Mouse (Mus musculus) effector memory CD4-positive, alpha-beta T cell, adult 7 months (primary cell): ENCODE data around the gene Olfr68. TPM values are rescaled to one million over a fixed set of nuclear protein-coding genes. Genes with fewer than 3 reads are reported as not detected.

Experiments used
- polyA plus RNA-seq: library from polyadenylated mRNA; unstranded; fragments of 100-300 nt; shearing (Covaris generic); gene quantifications from one replicate; pipeline ENCODE4 v1.2.1, GENCODE M21; 2017

Gene Olfr68
- polyA plus RNA-seq, result not detected

GRCm38 (mm10) chr7:103779598-103779997, at the start of gene Olfr68:
Olfr68 (minus strand) TSS chr7:103779698.

GRCm38 (mm10) chr7:103827808-103828207, 48.3 kb upstream of the Olfr68 start, which contains the start of gene Hbb-bs:
Hbb-bs (minus strand) TSS chr7:103828096.

GRCm38 (mm10) chr7:103813766-103814165, 34.3 kb upstream of the Olfr68 start, which contains the start of gene Hbb-bt:
Hbb-bt (minus strand) TSS chr7:103813996.

GRCm38 (mm10) chr7:103791721-103792120, 12.2 kb upstream of the Olfr68 start, which contains the start of gene Olfr67:
Olfr67 (minus strand) TSS chr7:103791821.

GRCm38 (mm10) chr7:103771494-103771893, 8.0 kb downstream of the Olfr68 start, which contains the start of gene Olfr69:
Olfr69 (minus strand) TSS chr7:103771594.

GRCm38 (mm10) chr7:103757233-103757632, 22.3 kb downstream of the Olfr68 start, which contains the start of gene Olfr630:
Olfr630 (minus strand) TSS chr7:103757333.

GRCm38 (mm10) chr7:103744843-103745242, 34.7 kb downstream of the Olfr68 start, which contains the start of gene Olfr629:
Olfr629 (minus strand) TSS chr7:103744943.

GRCm38 (mm10) chr7:103730074-103730473, 49.4 kb downstream of the Olfr68 start, which contains the start of gene Olfr628:
Olfr628 (plus strand) TSS chr7:103730374.

Other genes starting within 250 kb of the Olfr68 start
- gene Olfr612, start 237.0 kb downstream of the Olfr68 start, polyA plus RNA-seq, result not detected
- not detected for gene Olfr613, start 231.6 kb downstream of the Olfr68 start, polyA plus RNA-seq
- 0.23 TPM for gene Olfr615, start 223.6 kb downstream of the Olfr68 start, polyA plus RNA-seq
- not detected for gene Olfr616, start 210.6 kb downstream of the Olfr68 start, polyA plus RNA-seq
- gene Olfr617, start 206.6 kb downstream of the Olfr68 start, polyA plus RNA-seq, result not detected
- gene Olfr618, start 189.6 kb downstream of the Olfr68 start, polyA plus RNA-seq, result not detected
- not detected for gene Olfr619, start 179.1 kb downstream of the Olfr68 start, polyA plus RNA-seq
- 0.45 TPM for gene Olfr620, start 167.2 kb downstream of the Olfr68 start, polyA plus RNA-seq
- gene Olfr622, start 137.0 kb downstream of the Olfr68 start, polyA plus RNA-seq, result not detected
- gene Olfr623, start 116.0 kb downstream of the Olfr68 start, polyA plus RNA-seq, result not detected
- not detected for gene Olfr624, start 108.5 kb downstream of the Olfr68 start, polyA plus RNA-seq
- not detected for gene Olfr625-ps1, start 97.0 kb downstream of the Olfr68 start, polyA plus RNA-seq
- gene Olfr243, start 65.0 kb downstream of the Olfr68 start, polyA plus RNA-seq, result 0.07 TPM
- gene Olfr628, start 49.3 kb downstream of the Olfr68 start, polyA plus RNA-seq, result not detected
- not detected for gene Olfr629, start 34.8 kb downstream of the Olfr68 start, polyA plus RNA-seq
- not detected for gene Olfr630, start 22.4 kb downstream of the Olfr68 start, polyA plus RNA-seq
- not detected for gene Olfr69, start 8.1 kb downstream of the Olfr68 start, polyA plus RNA-seq
- gene Olfr67, start 12.1 kb upstream of the Olfr68 start, polyA plus RNA-seq, result not detected
- gene Hbb-bt, start 34.3 kb upstream of the Olfr68 start, polyA plus RNA-seq, result not detected
- 4.4 TPM for gene Hbb-bs, start 48.4 kb upstream of the Olfr68 start, polyA plus RNA-seq
- gene Hbb-bh2, start 60.8 kb upstream of the Olfr68 start, polyA plus RNA-seq, result not detected
- gene Hbb-bh1, start 63.5 kb upstream of the Olfr68 start, polyA plus RNA-seq, result 0.65 TPM
- gene Hbb-y, start 73.5 kb upstream of the Olfr68 start, polyA plus RNA-seq, result not detected
- not detected for gene Olfr66, start 106.6 kb upstream of the Olfr68 start, polyA plus RNA-seq
- gene Olfr64, start 114.8 kb upstream of the Olfr68 start, polyA plus RNA-seq, result not detected
- not detected for gene Olfr65, start 123.8 kb upstream of the Olfr68 start, polyA plus RNA-seq
- not detected for gene Olfr631, start 149.1 kb upstream of the Olfr68 start, polyA plus RNA-seq
- 0.43 TPM for gene Olfr632, start 154.6 kb upstream of the Olfr68 start, polyA plus RNA-seq
- not detected for gene Olfr633, start 164.7 kb upstream of the Olfr68 start, polyA plus RNA-seq
- gene Olfr635, start 191.5 kb upstream of the Olfr68 start, polyA plus RNA-seq, result 0.09 TPM
- gene Olfr638, start 219.0 kb upstream of the Olfr68 start, polyA plus RNA-seq, result not detected
- gene Olfr639, start 237.6 kb upstream of the Olfr68 start, polyA plus RNA-seq, result not detected
- gene Olfr640, start 245.9 kb upstream of the Olfr68 start, polyA plus RNA-seq, result not detected